Mouse (Mus musculus): ENCODE measurements around the gene Cmip.

GRCm38 (mm10) chr8:117408634-117409033, 151.8 kb downstream of the Cmip start:
- TF ChIP-seq CTCF (IDR thresholded peaks at IDR 0.05; ENCODE audit: low read depth) (no peak), EP300 (IDR thresholded peaks at IDR 0.05; ENCODE audit: low read depth) (no peak)

Measured in liver, postnatal 0 days (tissue).